Mouse (Mus musculus) embryonic facial prominence, embryonic 13.5 days (tissue): ENCODE measurements around the gene Nup93. TPM values are rescaled to one million over a fixed set of nuclear protein-coding genes. Genes with fewer than 3 reads are reported as not detected.

Source experiments
- ATAC-seq: fragments of 200-750 bp; cut with Nextera tagmentation; 2 replicates; pipeline ENCODE4 v1.8.0; 2017; ENCODE audit warnings: low read depth; ENCODE audit not compliant: insufficient number of reproducible peaks, insufficient read depth, low FRiP score, low TSS enrichment
- H3K27ac ChIP-seq: fragments of 300-500 bp; sonication (generic); 2 replicates; pipeline ENCODE4 v1.5.1; 2015; ENCODE audit warnings: moderate library complexity, mild to moderate bottlenecking, inconsistent platforms
- H3K27me3 ChIP-seq: fragments of 300-500 bp; sonication (generic); 2 replicates; pipeline ENCODE4 v1.6.1; 2015; ENCODE audit warnings: mild to moderate bottlenecking, inconsistent platforms
- H3K36me3 ChIP-seq: fragments of 300-500 bp; sonication (generic); 2 replicates; pipeline ENCODE4 v1.6.1; 2015; ENCODE audit warnings: mild to moderate bottlenecking, inconsistent platforms
- H3K4me1 ChIP-seq: fragments of 300-500 bp; sonication (generic); 2 replicates; pipeline ENCODE4 v1.6.1; 2015; ENCODE audit warnings: inconsistent platforms
- H3K4me2 ChIP-seq: fragments of 300-500 bp; sonication (generic); 2 replicates; pipeline ENCODE4 v1.6.1; 2015; ENCODE audit warnings: moderate library complexity, mild to moderate bottlenecking, inconsistent platforms
- H3K4me3 ChIP-seq: fragments of 300-500 bp; sonication (generic); 2 replicates; pipeline ENCODE4 v1.5.1; 2015; ENCODE audit warnings: mild to moderate bottlenecking, inconsistent platforms
- H3K9ac ChIP-seq: fragments of 300-500 bp; sonication (generic); 2 replicates; pipeline ENCODE4 v1.6.1; 2015; ENCODE audit warnings: mild to moderate bottlenecking, inconsistent platforms
- H3K9me3 ChIP-seq: fragments of 300-500 bp; sonication (generic); 2 replicates; pipeline ENCODE4 v1.6.1; 2016; ENCODE audit warnings: inconsistent platforms
- WGBS: fragments of 180-500 bp; shearing (Covaris S2); methylation state at CpG from one replicate; pipeline ENCODE4 v1.1.7; 2015; ENCODE audit warnings: mixed read lengths; 5-methylcytosine and 5-hydroxymethylcytosine counted together
- polyA plus RNA-seq: library from polyadenylated mRNA; unstranded; fragments of >200 nt; fragmentation: Nextera tagmentation; extraction: Ambion mirVana; gene quantifications from 2 replicates; pipeline ENCODE4 v1.2.1, GENCODE M21; 2015

The Nup93 gene
- polyA plus RNA-seq, 1 experiment from 2014 or later = 88.8 TPM

GRCm38 (mm10) chr8:94227381-94227939, 13.1 kb downstream of the Nup93 start:
- Histone ChIP-seq H3K9ac (no peak overlapping the region), H3K27me3 (no peaks in the 10 kb centered on the region), H3K4me1 (0 out of 2 replicates have a peak, but pooled peaks cover 3% of the 10 kb centered on the region), H3K4me2 (no peak overlapping the region), H3K4me3 (no peak overlapping the region), H3K36me3 (peaks cover 20% of the 10 kb centered on the region), H3K27ac (no peak overlapping the region), H3K9me3 (no peaks in the 10 kb centered on the region)
- no peak for ATAC-seq
- WGBS = 88% methylated on average over 7 of the region's 7 CpGs

- no peaks in the 10 kb centered on the region for H3K9me3 ChIP-seq
- H3K4me1 ChIP-seq = no peaks in the 10 kb centered on the region
- H3K4me2 ChIP-seq = no peak overlapping the region
- no peaks in the 10 kb centered on the region for H3K27me3 ChIP-seq
- peaks cover 8% of the 10 kb centered on the region for H3K36me3 ChIP-seq
- no peak overlapping the region for H3K4me3 ChIP-seq
- no peak overlapping the region for H3K9ac ChIP-seq
- WGBS = 84% methylated on average over 4 of the region's 4 CpGs
- ATAC-seq = no peak
- no peak overlapping the region for H3K27ac ChIP-seq
Observed at GRCm38 (mm10) chr8:94240240-94240751, 25.9 kb downstream of the Nup93 start.

GRCm38 (mm10) chr8:94249836-94250435, 35.6 kb downstream of the Nup93 start:
- H3K4me2 ChIP-seq = no peak overlapping the region
- no peaks in the 10 kb centered on the region for H3K9me3 ChIP-seq
- H3K4me3 ChIP-seq = no peak overlapping the region
- H3K27me3 ChIP-seq = no peaks in the 10 kb centered on the region
- no peak for ATAC-seq
- H3K9ac ChIP-seq = 0 out of 2 replicates have a peak overlapping the region, but pooled peaks have one; percentile 33
- 57% methylated on average over 2 of the region's 2 CpGs for WGBS
- H3K36me3 ChIP-seq = no peaks in the 10 kb centered on the region
- peaks cover 16% of the 10 kb centered on the region for H3K4me1 ChIP-seq
- H3K27ac ChIP-seq = peak overlapping the region; percentile 52

GRCm38 (mm10) chr8:94258881-94259280, 44.5 kb downstream of the Nup93 start:
- WGBS = 86% methylated on average over 6 of the region's 6 CpGs
- H3K36me3 ChIP-seq = no peaks in the 10 kb centered on the region
- no peak overlapping the region for H3K4me3 ChIP-seq
- H3K27me3 ChIP-seq = no peaks in the 10 kb centered on the region
- no peaks in the 10 kb centered on the region for H3K9me3 ChIP-seq
- no peak for ATAC-seq
- H3K9ac ChIP-seq = no peak overlapping the region
- 0 out of 2 replicates have a peak, but pooled peaks cover 5% of the 10 kb centered on the region for H3K4me1 ChIP-seq
- H3K4me2 ChIP-seq = no peak overlapping the region
- no peak overlapping the region for H3K27ac ChIP-seq

GRCm38 (mm10) chr8:94262626-94263297, 48.4 kb downstream of the Nup93 start:
- no peaks in the 10 kb centered on the region for H3K27me3 ChIP-seq
- H3K4me2 ChIP-seq = no peak overlapping the region
- peaks cover 22% of the 10 kb centered on the region for H3K4me1 ChIP-seq
- no peak overlapping the region for H3K9ac ChIP-seq
- WGBS = 81% methylated on average over 3 of the region's 3 CpGs
- H3K27ac ChIP-seq = no peak overlapping the region
- ATAC-seq = no peak
- H3K4me3 ChIP-seq = no peak overlapping the region
- H3K9me3 ChIP-seq = no peaks in the 10 kb centered on the region
- H3K36me3 ChIP-seq = no peaks in the 10 kb centered on the region

- Histone ChIP-seq H3K27me3 (no peaks in the 10 kb centered on the region), H3K36me3 (no peaks in the 10 kb centered on the region), H3K4me3 (peak overlapping the region; percentile 29), H3K4me1 (peaks cover 50% of the 10 kb centered on the region), H3K4me2 (peak overlapping the region; percentile 52), H3K9me3 (no peaks in the 10 kb centered on the region), H3K27ac (peak overlapping the region; percentile 62), H3K9ac (peak overlapping the region; percentile 54)
- no peak for ATAC-seq
- WGBS = 26% methylated on average over 10 of the region's 10 CpGs
Observed at GRCm38 (mm10) chr8:94266344-94267191, 52.2 kb downstream of the Nup93 start.

GRCm38 (mm10) chr8:94268359-94268890, 54.1 kb downstream of the Nup93 start:
- peaks cover 51% of the 10 kb centered on the region for H3K4me1 ChIP-seq
- no peaks in the 10 kb centered on the region for H3K27me3 ChIP-seq
- H3K4me3 ChIP-seq = no peak overlapping the region
- 68% methylated on average over 3 of the region's 3 CpGs for WGBS
- H3K9ac ChIP-seq = no peak overlapping the region
- H3K4me2 ChIP-seq = peak overlapping the region; percentile 22
- H3K27ac ChIP-seq = no peak overlapping the region
- no peaks in the 10 kb centered on the region for H3K36me3 ChIP-seq
- H3K9me3 ChIP-seq = no peaks in the 10 kb centered on the region
- ATAC-seq = no peak

- no peak for ATAC-seq
- 84% methylated on average over 7 of the region's 7 CpGs for WGBS
- H3K4me3 ChIP-seq = no peak overlapping the region
- peak overlapping the region; percentile 26 for H3K4me2 ChIP-seq
- peaks cover 46% of the 10 kb centered on the region for H3K4me1 ChIP-seq
- no peak overlapping the region for H3K9ac ChIP-seq
- H3K27ac ChIP-seq = peak overlapping the region; percentile 41
- no peaks in the 10 kb centered on the region for H3K27me3 ChIP-seq
- H3K36me3 ChIP-seq = no peaks in the 10 kb centered on the region
- H3K9me3 ChIP-seq = no peaks in the 10 kb centered on the region
Observed at GRCm38 (mm10) chr8:94270309-94270708, 55.9 kb downstream of the Nup93 start.

GRCm38 (mm10) chr8:94271102-94271501, 56.7 kb downstream of the Nup93 start:
- 71% methylated on average over 7 of the region's 7 CpGs for WGBS
- Histone ChIP-seq H3K27me3 (no peaks in the 10 kb centered on the region), H3K36me3 (no peaks in the 10 kb centered on the region), H3K4me1 (peaks cover 44% of the 10 kb centered on the region), H3K4me3 (no peak overlapping the region), H3K9me3 (no peaks in the 10 kb centered on the region), H3K27ac (0 out of 2 replicates have a peak overlapping the region, but pooled peaks have one; percentile 1), H3K9ac (no peak overlapping the region), H3K4me2 (0 out of 2 replicates have a peak overlapping the region, but pooled peaks have one; percentile 5)
- ATAC-seq = no peak

DNA sequence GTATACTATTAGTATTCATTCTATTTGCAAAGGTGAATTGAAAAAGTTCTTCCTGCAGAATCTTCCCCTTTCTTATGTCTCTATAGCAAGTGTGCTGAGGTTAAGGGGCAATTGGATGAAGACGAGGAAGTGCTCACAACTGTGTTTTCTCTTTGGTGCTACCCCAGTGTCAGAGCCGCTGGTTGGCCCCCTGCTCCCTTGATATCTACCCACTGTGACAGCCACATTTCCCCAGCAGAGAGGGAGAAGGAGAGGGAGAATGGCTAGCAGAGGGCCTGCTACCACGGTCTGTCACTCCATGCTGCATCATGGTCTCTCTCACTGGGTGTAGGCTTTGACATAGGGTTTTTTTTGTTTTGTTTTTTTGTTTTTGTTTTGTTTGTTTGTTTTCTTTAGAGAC, 58.2 kb downstream of the Nup93 start:
- Histone ChIP-seq H3K9me3 (no peaks in the 10 kb centered on the region), H3K4me1 (peaks cover 35% of the 10 kb centered on the region), H3K27me3 (no peaks in the 10 kb centered on the region), H3K36me3 (no peaks in the 10 kb centered on the region), H3K9ac (no peak overlapping the region), H3K27ac (no peak overlapping the region), H3K4me2 (no peak overlapping the region), H3K4me3 (no peak overlapping the region)
- no peak for ATAC-seq
- 73% methylated on average over 3 of the region's 3 CpGs for WGBS

- H3K4me2 ChIP-seq = no peak overlapping the region
- 90% methylated on average over 5 of the region's 5 CpGs for WGBS
- H3K27ac ChIP-seq = no peak overlapping the region
- no peaks in the 10 kb centered on the region for H3K9me3 ChIP-seq
- no peak overlapping the region for H3K4me3 ChIP-seq
- no peaks in the 10 kb centered on the region for H3K36me3 ChIP-seq
- no peak overlapping the region for H3K9ac ChIP-seq
- H3K4me1 ChIP-seq = peaks cover 31% of the 10 kb centered on the region
- H3K27me3 ChIP-seq = no peaks in the 10 kb centered on the region
- ATAC-seq = no peak
Observed at GRCm38 (mm10) chr8:94273289-94273850, 59.0 kb downstream of the Nup93 start.
